Mouse (Mus musculus) stomach, embryonic 16.5 days (tissue): Measurements from ENCODE around the gene Chpf. TPM values are rescaled to one million over a fixed set of nuclear protein-coding genes. Genes with fewer than 3 reads are reported as not detected.

Experiments
- ATAC-seq: fragments of 200-750 bp; cut with Nextera tagmentation; 2 replicates; pipeline ENCODE4 v1.8.0; 2017; ENCODE audit warnings: moderate number of reproducible peaks, moderate TSS enrichment; ENCODE audit not compliant: insufficient read depth, low FRiP score
- H3K27ac ChIP-seq: fragments of 300-500 bp; sonication (generic); 2 replicates; pipeline ENCODE4 v1.5.1; 2014; ENCODE audit warnings: low read length
- H3K27me3 ChIP-seq: fragments of 300-500 bp; sonication (generic); 2 replicates; pipeline ENCODE4 v1.6.1; 2014; ENCODE audit warnings: low read length, control low read depth, mixed read lengths; ENCODE audit not compliant: control insufficient read depth, insufficient read depth
- H3K36me3 ChIP-seq: fragments of 300-500 bp; sonication (generic); 2 replicates; pipeline ENCODE4 v1.6.1; 2014; ENCODE audit warnings: low read length; ENCODE audit not compliant: control insufficient read depth, insufficient read depth
- H3K4me1 ChIP-seq: fragments of 300-500 bp; sonication (generic); 2 replicates; pipeline ENCODE4 v1.6.1; 2014; ENCODE audit warnings: low read length, control low read depth, mixed read lengths; ENCODE audit not compliant: control insufficient read depth, insufficient read depth
- H3K4me2 ChIP-seq: fragments of 300-500 bp; sonication (generic); 2 replicates; pipeline ENCODE4 v1.6.1; 2014; ENCODE audit warnings: low read depth, low read length, mixed read lengths
- H3K4me3 ChIP-seq: fragments of 300-500 bp; sonication (generic); replicated peaks from 2 replicates; pipeline ENCODE4 v1.5.1; 2014; ENCODE audit warnings: mild to moderate bottlenecking, low read length
- H3K9ac ChIP-seq: fragments of 300-500 bp; sonication (generic); 2 replicates; pipeline ENCODE4 v1.6.1; 2014; ENCODE audit warnings: low read length
- H3K9me3 ChIP-seq: fragments of 300-500 bp; sonication (generic); replicated peaks from 2 replicates; pipeline ENCODE4 v1.6.1; 2016; ENCODE audit warnings: low read length, control low read depth; ENCODE audit not compliant: control insufficient read depth
- WGBS: fragments of 180-500 bp; shearing (Covaris S2); extraction: QIAGEN DNeasy Blood & Tissue Kit; methylation state at CpG from one replicate; pipeline ENCODE4 v1.1.7; 2014; 5-methylcytosine and 5-hydroxymethylcytosine counted together
- polyA plus RNA-seq: library from polyadenylated mRNA; unstranded; fragments of >200 nt; fragmentation: Nextera tagmentation; extraction: Ambion mirVana; gene quantifications from 2 replicates; pipeline ENCODE4 v1.2.1, GENCODE M21; 2015

Chpf gene
- polyA plus RNA-seq, 1 experiment from 2014 or later, result 28.0 TPM

DNA sequence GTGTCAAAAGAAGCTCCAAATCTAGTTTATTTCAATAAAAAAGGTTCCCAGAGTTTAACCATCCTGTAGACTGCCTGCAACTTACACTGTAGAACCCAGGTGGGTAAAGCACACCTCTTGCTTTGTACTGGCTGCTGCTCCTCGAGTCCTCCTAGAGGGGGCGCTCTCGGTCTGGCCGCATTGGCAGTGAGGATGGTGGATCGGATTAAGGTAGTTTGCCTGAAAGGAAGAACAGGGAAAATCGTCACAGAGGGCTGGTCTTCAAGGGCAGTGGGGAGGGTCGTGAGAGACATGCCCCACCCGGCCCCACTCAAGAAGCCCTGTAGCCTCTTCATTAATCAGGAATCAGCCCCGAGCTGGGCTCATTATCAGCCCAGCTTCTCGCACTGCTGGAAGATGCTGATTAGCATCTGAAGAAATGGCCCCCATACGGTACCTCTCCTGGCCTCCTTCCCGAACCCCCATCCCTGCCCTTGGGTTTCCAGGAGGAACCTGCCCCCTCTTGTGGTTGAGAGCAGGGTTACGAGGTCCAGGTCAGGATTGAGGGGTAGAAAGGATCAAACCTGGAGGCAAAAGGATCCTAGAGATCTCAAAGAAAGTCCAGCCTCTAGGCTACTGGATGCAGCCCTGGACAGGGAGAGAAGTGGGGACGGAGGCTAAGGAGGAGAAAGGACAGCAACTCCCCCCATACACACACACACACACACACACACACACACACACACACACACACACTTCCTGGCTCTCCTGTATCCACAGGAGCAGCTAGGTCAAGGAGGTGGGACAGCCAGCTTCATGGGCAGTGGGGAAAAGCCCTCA, 22.2 kb downstream of the Chpf start:
- Histone ChIP-seq H3K27me3 (peaks cover 28% of the 10 kb centered on the region), H3K4me1 (peaks cover 22% of the 10 kb centered on the region; the same call in 1 of the 2 replicates)

GRCm38 (mm10) chr1:75455948-75456347, 23.2 kb downstream of the Chpf start:
- H3K36me3 ChIP-seq, result no peaks in the 10 kb centered on the region
- no peaks in the 10 kb centered on the region for H3K9me3 ChIP-seq
- no peak overlapping the region for H3K27ac ChIP-seq
- H3K4me2 ChIP-seq, result no peak overlapping the region
- peaks cover 22% of the 10 kb centered on the region; the same call in 1 of the 2 replicates for H3K4me1 ChIP-seq
- peaks cover 37% of the 10 kb centered on the region for H3K27me3 ChIP-seq
- no peak overlapping the region for H3K9ac ChIP-seq
- H3K4me3 ChIP-seq, result no peak overlapping the region
- no peak for ATAC-seq
- 43% methylated on average over 5 of the region's 5 CpGs for WGBS

More for the DNA sequence above, 22.2 kb downstream of the Chpf start:
- WGBS, result 19% methylated on average over 14 of the region's 14 CpGs
- Histone ChIP-seq H3K9me3 (no peaks in the 10 kb centered on the region), H3K4me2 (no peak overlapping the region; the same call in 1 of the 2 replicates), H3K36me3 (no peaks in the 10 kb centered on the region), H3K9ac (no peak overlapping the region), H3K27ac (no peak overlapping the region), H3K4me3 (no peak overlapping the region)
- no peak for ATAC-seq

DNA sequence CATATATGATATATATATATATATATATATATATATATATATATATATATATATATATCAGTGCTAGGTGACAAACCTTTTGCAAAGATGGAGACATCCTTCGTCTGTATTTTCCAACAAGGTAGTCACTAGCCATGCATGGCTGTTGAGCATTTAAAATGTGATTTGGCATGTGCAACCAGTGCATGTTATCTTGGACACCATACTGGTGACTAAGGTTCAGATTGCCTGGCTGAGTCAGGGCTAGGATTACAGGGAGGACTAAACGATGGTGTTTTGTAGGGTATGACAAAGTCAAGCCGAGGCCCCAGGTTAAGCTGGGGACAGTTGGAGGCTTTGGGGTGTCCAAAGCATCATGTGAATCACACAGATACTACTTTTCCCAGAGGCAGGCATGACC, 23.7 kb downstream of the Chpf start:
- no peak overlapping the region for H3K9ac ChIP-seq
- no peaks in the 10 kb centered on the region for H3K36me3 ChIP-seq
- H3K4me2 ChIP-seq, result no peak overlapping the region
- H3K4me3 ChIP-seq, result no peak overlapping the region
- no peaks in the 10 kb centered on the region for H3K9me3 ChIP-seq
- 81% methylated on average over 3 of the region's 3 CpGs for WGBS
- ATAC-seq, result no peak
- no peak overlapping the region for H3K27ac ChIP-seq
- H3K4me1 ChIP-seq, result peaks cover 27% of the 10 kb centered on the region
- peaks cover 42% of the 10 kb centered on the region for H3K27me3 ChIP-seq

DNA sequence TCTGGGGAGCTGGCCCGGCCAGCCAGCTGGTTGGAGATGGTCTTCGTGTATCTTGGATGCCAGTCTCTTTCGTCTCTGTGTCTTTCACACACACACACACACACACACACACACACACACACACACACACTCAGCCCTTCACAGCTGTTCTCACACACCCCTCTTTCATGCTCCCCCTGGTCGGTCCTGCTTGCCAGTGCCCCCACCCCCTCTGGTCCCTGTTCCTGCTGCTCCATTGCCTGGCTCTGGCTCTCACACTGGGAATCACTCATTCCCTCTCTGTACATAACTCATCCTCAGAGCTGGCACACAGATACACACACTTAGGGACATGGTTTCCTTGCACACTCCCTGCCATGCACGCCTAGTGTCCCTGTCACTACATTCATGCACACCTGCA, 27.2 kb downstream of the Chpf start:
- WGBS, result 53% methylated on average over 5 of the region's 5 CpGs
- Histone ChIP-seq H3K4me3 (no peak overlapping the region), H3K27ac (no peak overlapping the region), H3K36me3 (no peaks in the 10 kb centered on the region), H3K9ac (no peak overlapping the region), H3K27me3 (peaks cover 68% of the 10 kb centered on the region), H3K4me1 (peaks cover 29% of the 10 kb centered on the region), H3K4me2 (no peak overlapping the region), H3K9me3 (no peaks in the 10 kb centered on the region)
- ATAC-seq, result no peak

DNA sequence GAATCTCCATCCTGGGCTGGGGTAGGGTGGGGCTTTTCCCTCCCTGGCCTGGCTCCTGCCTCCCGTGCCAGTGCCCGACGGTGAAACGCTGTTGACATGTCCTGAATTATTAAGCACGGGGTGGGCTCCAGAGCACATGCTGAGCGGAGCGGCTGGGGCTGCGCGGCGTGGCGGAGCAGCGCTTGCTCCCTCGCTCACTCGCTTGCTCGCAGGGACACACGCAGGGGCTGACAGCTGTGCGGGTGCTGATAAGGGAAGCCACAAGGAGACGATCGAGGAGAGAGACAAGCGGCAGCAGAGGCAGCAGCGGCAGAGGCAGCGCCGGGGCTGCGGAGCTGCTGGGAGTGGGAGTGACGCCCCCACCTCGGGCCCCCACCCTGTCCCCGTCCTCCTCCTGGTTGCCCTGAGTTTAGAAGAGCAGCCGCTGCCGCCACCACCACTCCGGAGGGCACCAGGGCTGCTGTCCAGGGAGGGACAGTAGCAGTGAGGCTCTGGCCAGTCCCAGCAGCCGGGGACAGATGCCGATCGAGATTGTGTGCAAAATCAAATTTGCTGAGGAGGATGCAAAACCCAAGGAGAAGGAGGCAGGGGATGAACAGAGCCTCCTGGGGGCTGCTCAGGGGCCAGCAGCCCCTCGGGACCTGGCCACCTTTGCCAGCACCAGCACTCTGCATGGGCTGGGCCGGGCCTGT, 28.6 kb downstream of the Chpf start, which contains the start of gene Asic4:
Gene Asic4, plus strand, starts transcription at position 123 of the 692 bp plus-strand sequence.
- Histone ChIP-seq H3K9me3 (no peaks in the 10 kb centered on the region), H3K9ac (peak within 1 kb of the TSS; percentile 54; the same call in 1 of the 2 replicates), H3K27ac (no peak within 1 kb of the TSS), H3K4me3 (peak within 1 kb of the TSS; percentile 31), H3K4me1 (peaks cover 43% of the 10 kb centered on the region), H3K36me3 (no peaks in the 10 kb centered on the region), H3K27me3 (peaks cover 61% of the 10 kb centered on the region), H3K4me2 (peak within 1 kb of the TSS; percentile 48)
- 1% methylated on average over 35 of the region's 35 CpGs for WGBS
- ATAC-seq, result no peak

DNA sequence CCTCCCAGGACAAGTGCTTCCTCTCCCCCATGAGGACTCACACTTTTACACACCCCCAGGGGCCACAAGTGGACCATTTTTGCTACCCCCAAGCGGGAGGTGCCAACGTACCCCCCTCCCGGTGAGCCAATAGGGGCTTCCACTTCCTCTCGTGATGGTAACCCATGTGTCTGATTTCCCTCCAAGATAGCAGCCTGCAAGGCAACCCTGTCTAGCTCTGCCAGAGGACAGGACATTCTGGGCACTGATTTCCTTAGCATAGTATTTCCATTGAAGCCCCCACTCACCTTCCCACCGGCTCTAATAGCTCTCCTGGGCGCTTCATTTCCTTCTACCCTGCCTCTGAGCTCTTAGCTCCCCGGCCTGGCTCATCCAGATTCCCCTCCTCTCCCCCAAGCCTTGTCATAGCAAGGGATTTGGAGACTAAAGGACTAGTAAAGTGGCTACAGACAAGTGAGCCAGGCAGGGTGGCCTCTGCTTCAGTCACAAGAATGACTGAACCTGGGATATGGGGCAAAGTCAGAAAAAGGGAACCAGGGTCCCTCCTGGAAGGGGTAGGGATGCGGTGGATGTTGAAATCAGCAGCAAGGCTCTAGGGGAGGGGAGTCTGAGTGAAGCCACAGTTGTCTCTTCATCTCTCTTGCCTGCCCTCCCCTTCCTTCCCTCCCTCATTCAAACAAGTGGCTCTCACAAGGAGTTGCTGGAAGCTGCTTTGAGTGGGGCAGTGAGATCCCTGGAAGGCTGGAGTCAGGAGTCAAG, 29.6 kb downstream of the Chpf start:
- Histone ChIP-seq H3K27ac (no peak overlapping the region), H3K9ac (0 out of 2 replicates have a peak overlapping the region, but pooled peaks have one; percentile 54), H3K4me1 (peaks cover 49% of the 10 kb centered on the region), H3K36me3 (no peaks in the 10 kb centered on the region), H3K9me3 (no peaks in the 10 kb centered on the region), H3K27me3 (peaks cover 64% of the 10 kb centered on the region), H3K4me3 (no peak overlapping the region), H3K4me2 (no peak overlapping the region)
- no peak for ATAC-seq
- 16% methylated on average over 8 of the region's 8 CpGs for WGBS

DNA sequence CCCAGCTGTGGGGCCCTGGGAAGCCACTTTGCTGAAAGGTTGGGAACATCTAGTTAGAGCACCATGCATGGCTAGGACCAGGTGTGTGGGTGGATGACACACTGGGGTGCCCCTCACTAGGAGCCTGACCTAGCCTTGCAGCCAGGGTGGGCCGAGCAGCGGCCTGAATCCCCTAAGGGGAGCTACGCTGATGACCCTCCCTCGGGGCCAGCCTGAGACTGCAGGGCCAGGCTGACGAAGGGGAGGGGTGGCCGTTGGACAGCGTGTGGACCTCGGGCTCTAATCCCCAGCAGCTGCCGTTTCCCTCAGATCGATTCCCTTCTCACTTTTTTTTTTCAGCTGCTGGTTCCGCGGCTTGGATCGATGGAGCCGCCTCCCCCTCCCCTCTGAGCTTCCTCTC, 30.2 kb downstream of the Chpf start:
- Histone ChIP-seq H3K27ac (no peak overlapping the region), H3K4me3 (no peak overlapping the region), H3K36me3 (no peaks in the 10 kb centered on the region), H3K9me3 (no peaks in the 10 kb centered on the region), H3K4me1 (peaks cover 49% of the 10 kb centered on the region), H3K4me2 (no peak overlapping the region), H3K9ac (no peak overlapping the region), H3K27me3 (peaks cover 59% of the 10 kb centered on the region)
- WGBS, result 6% methylated on average over 14 of the region's 14 CpGs
- ATAC-seq, result no peak

GRCm38 (mm10) chr1:75448052-75448431, 31.1 kb downstream of the Chpf start:
- Histone ChIP-seq H3K27me3 (peaks cover 59% of the 10 kb centered on the region), H3K4me1 (peaks cover 49% of the 10 kb centered on the region), H3K4me3 (no peak overlapping the region), H3K27ac (no peak overlapping the region), H3K9ac (no peak overlapping the region), H3K9me3 (no peaks in the 10 kb centered on the region), H3K4me2 (no peak overlapping the region; the same call in 1 of the 2 replicates), H3K36me3 (no peaks in the 10 kb centered on the region)
- ATAC-seq, result no peak
- WGBS, result 8% methylated on average over 7 of the region's 7 CpGs
